Mouse (Mus musculus) brown adipose tissue, adult 24 weeks (tissue): ENCODE results near the gene Cracr2b. TPM values are rescaled to one million over a fixed set of nuclear protein-coding genes. Genes with fewer than 3 reads are reported as not detected.

Experiments
- H3K27ac ChIP-seq: fragments of 200-500 bp; replicated peaks from 2 replicates; pipeline ENCODE4 v1.5.1; 2012; ENCODE audit warnings: low read depth, mild to moderate bottlenecking, low read length
- H3K4me1 ChIP-seq: fragments of 200-500 bp; 2 replicates; pipeline ENCODE4 v1.6.1; 2012; ENCODE audit warnings: low read length, mixed read lengths; ENCODE audit not compliant: control insufficient read depth, insufficient read depth, insufficient read length
- H3K4me3 ChIP-seq: fragments of 200-500 bp; 2 replicates; pipeline ENCODE4 v1.5.1; 2012; ENCODE audit warnings: low read depth, mild to moderate bottlenecking, low read length, moderate library complexity; ENCODE audit not compliant: insufficient read depth
- polyA plus RNA-seq: library from polyadenylated mRNA; stranded (reverse); fragments of >200 nt; gene quantifications from 2 replicates; pipeline ENCODE4 v1.2.4, GENCODE M21; 2012; ENCODE audit not compliant: missing spikeins, insufficient read depth, insufficient read length

The Cracr2b gene
- polyA plus RNA-seq, 1 experiment = 9.8 TPM

- Histone ChIP-seq H3K4me3 (no peak overlapping the region), H3K4me1 (no peaks in the 10 kb centered on the region), H3K27ac (no peak overlapping the region)
Measured at GRCm38 (mm10) chr7:141491151-141491550, 30.3 kb downstream of the Cracr2b start.

DNA sequence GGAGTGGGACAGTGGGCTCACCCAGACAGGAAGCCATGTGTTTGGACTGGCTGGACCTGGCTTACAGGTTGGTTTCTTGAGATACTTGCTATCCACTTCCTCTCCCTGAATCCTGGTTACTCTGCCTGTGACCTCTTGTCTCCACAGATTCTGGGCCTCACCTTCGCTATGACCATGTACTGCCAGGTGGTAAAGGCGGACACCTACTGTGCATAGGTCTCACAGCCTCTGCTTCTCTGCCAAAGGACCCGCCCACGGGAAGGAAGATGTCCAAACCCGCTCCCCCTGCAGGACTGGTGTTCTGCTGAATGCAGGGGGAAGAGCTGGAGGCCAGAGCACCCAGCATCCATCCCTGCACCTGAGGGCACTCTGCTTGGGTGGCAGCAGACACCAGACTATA is 31.8 kb downstream of the Cracr2b start:
- no peaks in the 10 kb centered on the region for H3K4me1 ChIP-seq
- H3K4me3 ChIP-seq = no peak overlapping the region
- H3K27ac ChIP-seq = no peak overlapping the region

DNA sequence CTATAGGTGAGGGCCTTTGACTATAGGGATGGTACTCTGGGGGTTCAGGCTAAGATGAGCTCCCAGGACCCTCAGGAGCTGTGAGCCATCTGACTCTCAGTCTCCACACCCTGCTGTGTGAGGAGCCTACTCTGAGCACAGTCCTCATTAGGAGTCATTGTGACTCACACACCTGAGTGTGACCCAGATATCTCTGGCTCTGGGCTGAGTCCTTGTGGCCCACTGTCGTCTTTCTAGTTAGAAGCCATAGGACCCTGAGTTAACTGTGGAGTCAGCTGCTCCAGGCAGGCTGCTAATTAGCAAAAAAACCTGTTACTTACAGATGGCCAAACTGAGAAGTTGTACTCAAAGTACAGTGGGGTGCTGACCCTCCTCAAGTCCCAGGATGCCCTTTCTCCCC is 32.8 kb downstream of the Cracr2b start:
- Histone ChIP-seq H3K27ac (no peak overlapping the region), H3K4me1 (no peaks in the 10 kb centered on the region), H3K4me3 (no peak overlapping the region)

GRCm38 (mm10) chr7:141495379-141495778 is 34.5 kb downstream of the Cracr2b start:
- no peaks in the 10 kb centered on the region for H3K4me1 ChIP-seq
- H3K4me3 ChIP-seq = no peak overlapping the region
- H3K27ac ChIP-seq = no peak overlapping the region

DNA sequence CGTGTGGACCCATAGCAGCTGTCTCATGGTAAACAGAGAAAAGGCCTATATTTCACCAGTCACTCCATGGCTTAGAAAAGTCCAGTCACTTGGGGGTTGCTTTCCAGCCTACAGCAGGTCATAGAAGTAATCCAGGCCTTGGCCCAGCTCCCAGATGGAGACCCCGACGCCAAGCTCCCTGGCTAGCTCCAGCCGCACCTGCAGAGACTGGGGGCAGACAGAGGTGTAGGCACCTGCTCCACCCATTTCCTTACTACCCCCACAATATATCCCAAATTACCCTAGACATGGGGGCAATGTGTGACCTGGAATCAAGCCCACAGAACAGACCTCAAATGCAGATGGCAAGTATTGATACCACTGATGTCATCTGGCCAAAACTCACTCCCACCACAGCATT is 35.0 kb downstream of the Cracr2b start:
- Histone ChIP-seq H3K4me1 (no peaks in the 10 kb centered on the region), H3K4me3 (no peak overlapping the region), H3K27ac (no peak overlapping the region)

GRCm38 (mm10) chr7:141497600-141497999 is 36.7 kb downstream of the Cracr2b start:
- Histone ChIP-seq H3K27ac (no peak overlapping the region), H3K4me3 (no peak overlapping the region), H3K4me1 (no peaks in the 10 kb centered on the region)

DNA sequence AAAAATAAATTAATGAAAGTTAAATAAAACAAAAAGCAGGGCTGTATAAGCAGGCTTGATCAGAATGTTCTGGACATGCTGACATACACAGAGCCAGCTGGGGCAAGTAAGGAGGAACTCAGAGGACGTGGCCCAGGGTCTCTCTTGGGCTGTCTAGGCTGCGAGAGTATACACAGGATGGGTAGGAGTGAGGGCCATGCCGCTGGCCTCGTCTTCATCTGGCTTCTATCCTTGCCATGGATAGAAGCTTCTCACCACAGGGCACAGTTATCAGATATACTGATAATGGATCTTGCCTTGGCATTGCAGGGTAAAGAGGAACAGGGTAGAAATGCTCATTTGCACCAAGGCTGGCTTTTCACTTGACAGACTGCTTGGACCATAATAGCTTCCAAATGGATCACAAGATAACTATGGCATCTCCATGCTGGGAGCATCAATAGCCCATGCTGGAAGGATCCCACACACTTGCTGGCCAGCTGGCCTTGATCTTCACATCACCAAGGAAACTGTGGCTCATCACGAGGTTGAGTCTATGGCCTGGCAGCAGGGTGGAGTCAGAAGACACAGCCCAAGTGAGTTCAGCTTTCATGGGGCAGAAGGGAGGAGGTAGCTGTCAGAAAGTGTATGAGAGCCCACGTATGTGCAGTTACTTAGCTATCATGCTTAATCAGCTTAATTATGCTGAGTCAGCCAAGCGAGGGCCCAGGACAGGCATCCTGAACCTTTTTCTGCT is 41.1 kb downstream of the Cracr2b start:
- H3K4me3 ChIP-seq = no peak overlapping the region
- H3K4me1 ChIP-seq = no peaks in the 10 kb centered on the region
- no peak overlapping the region for H3K27ac ChIP-seq

GRCm38 (mm10) chr7:141502556-141502905 is 41.6 kb downstream of the Cracr2b start:
- Histone ChIP-seq H3K27ac (no peak overlapping the region), H3K4me1 (no peaks in the 10 kb centered on the region), H3K4me3 (no peak overlapping the region)

DNA sequence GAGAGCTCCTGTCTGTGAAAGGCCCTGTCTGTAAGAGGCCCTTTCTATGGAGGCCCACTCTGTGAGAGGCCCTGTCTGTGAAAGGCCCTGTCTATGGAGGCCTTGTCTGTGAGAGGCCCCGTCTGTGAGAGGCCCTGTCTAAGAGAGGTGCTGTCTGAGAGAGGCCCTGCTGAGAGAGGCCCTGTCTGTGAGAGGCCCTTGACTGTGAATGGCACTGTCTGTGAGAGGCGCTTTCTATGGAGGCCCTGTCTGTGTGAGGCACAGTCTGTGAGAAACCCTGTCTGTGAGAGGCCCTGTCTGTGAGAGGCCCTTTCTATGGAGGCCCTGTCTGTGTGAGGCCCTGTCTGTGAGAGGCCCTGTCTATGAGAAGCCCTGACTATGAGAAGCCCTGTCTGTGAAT is 45.4 kb downstream of the Cracr2b start:
- no peak overlapping the region for H3K4me3 ChIP-seq
- H3K4me1 ChIP-seq = no peaks in the 10 kb centered on the region

GRCm38 (mm10) chr7:141508160-141508559 is 47.3 kb downstream of the Cracr2b start:
- Histone ChIP-seq H3K4me3 (no peak overlapping the region), H3K4me1 (no peaks in the 10 kb centered on the region), H3K27ac (no peak overlapping the region)

More for the DNA sequence above, 45.4 kb downstream of the Cracr2b start:
- no peak overlapping the region for H3K27ac ChIP-seq

DNA sequence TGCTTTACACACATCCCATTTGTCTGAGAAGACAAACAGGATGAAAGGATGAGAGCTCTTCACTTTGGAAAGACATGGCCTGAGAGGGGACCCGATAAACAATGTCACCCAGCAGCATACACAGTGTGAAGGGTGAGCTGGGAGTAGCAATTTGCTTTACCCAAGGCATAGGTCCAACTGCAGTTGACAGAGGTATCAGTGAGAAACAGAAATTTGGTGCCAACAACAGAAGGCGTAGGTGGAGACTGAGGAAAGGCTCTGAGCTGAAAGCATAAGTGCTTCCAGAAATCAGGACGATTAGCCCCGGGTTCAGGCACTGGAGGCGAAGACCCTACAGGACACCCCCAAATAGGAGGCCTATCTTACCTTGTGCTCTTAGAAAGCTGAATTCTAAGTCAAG is 49.3 kb downstream of the Cracr2b start:
- no peaks in the 10 kb centered on the region for H3K4me1 ChIP-seq
- H3K27ac ChIP-seq = no peak overlapping the region
- no peak overlapping the region for H3K4me3 ChIP-seq

- Histone ChIP-seq H3K4me1 (no peaks in the 10 kb centered on the region), H3K4me3 (no peak overlapping the region), H3K27ac (no peak overlapping the region)
Measured at GRCm38 (mm10) chr7:141510681-141511191, 49.8 kb downstream of the Cracr2b start.

Other genes starting within 250 kb of the Cracr2b start
- gene Lmntd2, start 247.0 kb upstream of the Cracr2b start, polyA plus RNA-seq = not detected in 2 replicates
- 1.4 and 1.5 TPM in 2 replicates for gene Rassf7, start 245.2 kb upstream of the Cracr2b start, polyA plus RNA-seq
- 17.0 and 22.5 TPM in 2 replicates for gene Phrf1, start 232.3 kb upstream of the Cracr2b start, polyA plus RNA-seq
- 3.3 and 5.5 TPM in 2 replicates for gene Irf7, start 194.6 kb upstream of the Cracr2b start, polyA plus RNA-seq
- gene Cdhr5, start 184.3 kb upstream of the Cracr2b start, polyA plus RNA-seq = not detected in 2 replicates
- not detected in 2 replicates for gene Sct, start 182.0 kb upstream of the Cracr2b start, polyA plus RNA-seq
- gene Drd4, start 169.1 kb upstream of the Cracr2b start, polyA plus RNA-seq = not detected in 2 replicates
- gene Deaf1, start 133.4 kb upstream of the Cracr2b start, polyA plus RNA-seq = 5.9 and 15.8 TPM in 2 replicates
- gene Tmem80, start 133.4 kb upstream of the Cracr2b start, polyA plus RNA-seq = 35.2 and 44.8 TPM in 2 replicates
- 1.5 and 2.9 TPM in 2 replicates for gene Eps8l2, start 122.2 kb upstream of the Cracr2b start, polyA plus RNA-seq
- 1,487 and 1,572 TPM in 2 replicates for gene Taldo1, start 68.9 kb upstream of the Cracr2b start, polyA plus RNA-seq
- gene Gatd1, start 47.0 kb upstream of the Cracr2b start, polyA plus RNA-seq = 19.9 and 23.3 TPM in 2 replicates
- gene Cend1, start 31.6 kb upstream of the Cracr2b start, polyA plus RNA-seq = 2.6 and 6.4 TPM in 2 replicates
- gene Slc25a22, start 23.2 kb upstream of the Cracr2b start, polyA plus RNA-seq = 79.8 and 96.8 TPM in 2 replicates
- 0.58 and 0.75 TPM in 2 replicates for gene Pidd1, start 17.1 kb upstream of the Cracr2b start, polyA plus RNA-seq
- gene Rplp2, start 13.7 kb upstream of the Cracr2b start, polyA plus RNA-seq = 1,680 and 2,099 TPM in 2 replicates
- gene Pnpla2, start 5.9 kb upstream of the Cracr2b start, polyA plus RNA-seq = 2,152 and 2,404 TPM in 2 replicates
- 223 and 257 TPM in 2 replicates for gene Cd151, start 6.3 kb downstream of the Cracr2b start, polyA plus RNA-seq
- gene Polr2l, start 14.0 kb downstream of the Cracr2b start, polyA plus RNA-seq = 28.8 and 36.4 TPM in 2 replicates
- 39.6 and 74.6 TPM in 2 replicates for gene Tspan4, start 14.1 kb downstream of the Cracr2b start, polyA plus RNA-seq
- gene Chid1, start 78.8 kb downstream of the Cracr2b start, polyA plus RNA-seq = 13.4 and 19.8 TPM in 2 replicates
- gene Ap2a2, start 101.1 kb downstream of the Cracr2b start, polyA plus RNA-seq = 40.3 and 42.7 TPM in 2 replicates
- not detected in 2 replicates for gene Muc6, start 194.2 kb downstream of the Cracr2b start, polyA plus RNA-seq
- gene Muc2, start 229.2 kb downstream of the Cracr2b start, polyA plus RNA-seq = not detected in 2 replicates